Mouse (Mus musculus): ENCODE results near the gene Serac1.
"Not testable (repeated sequence)": the region's sequence is repeated elsewhere in the genome, so short reads cannot be mapped to it uniquely, and the experiment has no call there.

Gene Serac1

DNA sequence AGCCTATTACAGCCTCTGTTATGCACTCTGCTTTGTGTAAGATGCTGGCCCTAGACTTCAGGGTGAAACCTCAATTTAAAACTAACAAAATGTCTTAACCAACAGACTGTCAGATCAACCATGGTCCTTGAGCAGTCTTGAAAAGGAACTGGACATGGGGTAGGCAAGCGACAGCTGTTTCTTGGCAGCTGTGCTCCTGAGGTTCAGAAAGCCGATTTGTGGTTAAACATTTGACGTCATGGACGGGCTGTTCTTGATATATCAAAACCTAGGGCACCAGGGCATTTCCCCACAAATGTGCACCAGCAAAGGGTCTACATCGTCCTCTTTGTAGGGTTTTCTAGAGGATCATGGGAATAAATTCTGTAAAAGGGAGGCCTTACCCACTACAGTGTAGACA lies 16.0 kb downstream of the Serac1 start:
- no peak for DNase-seq

DNA sequence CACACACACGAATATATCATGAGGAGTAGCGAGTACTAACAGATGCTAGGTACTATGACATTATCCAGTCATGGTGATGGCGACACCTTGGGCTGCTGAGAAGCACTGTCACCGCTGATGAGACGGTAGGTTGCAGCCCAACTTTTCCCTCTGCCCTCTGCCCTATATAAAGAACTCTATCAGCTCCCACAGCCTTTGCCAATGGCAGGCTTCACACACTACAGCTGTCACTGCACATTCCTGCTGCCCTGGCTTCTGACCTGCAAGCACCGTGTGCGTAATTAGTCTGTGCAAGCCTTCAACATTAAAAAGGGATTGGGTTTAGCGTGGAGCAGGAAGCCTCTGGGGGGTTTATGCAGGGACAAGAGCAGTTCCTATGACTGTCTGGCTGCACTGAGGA lies 16.7 kb downstream of the Serac1 start:
- no peak for DNase-seq

DNA sequence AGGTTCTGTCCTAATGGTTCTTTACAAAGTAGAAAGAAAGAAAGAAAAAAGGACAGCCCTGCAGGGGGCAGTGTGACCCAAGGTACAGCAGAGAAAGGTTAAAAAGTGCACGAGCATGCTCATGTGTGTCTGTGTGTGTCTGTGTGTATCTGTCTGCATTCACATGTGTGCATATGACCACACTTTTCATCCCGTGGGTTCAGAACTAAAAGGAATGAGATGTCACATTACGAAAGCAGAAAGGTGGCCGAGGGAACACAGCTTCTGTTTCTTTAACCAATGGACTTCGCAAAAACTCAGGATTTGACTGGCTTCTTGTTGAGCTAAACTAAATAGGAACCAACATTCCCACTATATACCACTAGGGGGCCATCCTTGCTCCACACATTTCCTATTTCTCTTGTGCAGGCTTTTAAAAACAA lies 24.6 kb downstream of the Serac1 start:
- peak; percentile 61 to 79 for DNase-seq

DNA sequence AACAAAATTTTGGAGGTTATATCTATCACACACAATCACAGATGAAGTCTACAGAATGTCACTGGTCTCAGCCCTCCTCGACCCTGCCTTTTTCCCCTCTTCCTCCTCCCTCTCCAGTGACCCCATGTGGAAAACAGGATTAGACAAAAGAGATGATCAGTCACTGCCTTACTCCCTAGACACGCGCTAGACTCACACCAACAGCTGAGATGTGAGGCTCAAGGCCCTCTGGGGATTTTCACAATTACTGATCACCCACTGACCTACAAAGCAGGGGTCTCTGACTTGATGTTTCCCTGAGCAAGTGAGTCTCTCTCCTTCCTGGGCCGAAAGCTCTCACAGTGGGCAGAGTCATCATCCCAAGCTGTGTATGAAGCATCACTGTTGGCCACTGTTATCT lies 26.7 kb downstream of the Serac1 start:
- DNase-seq, result no peak

DNA sequence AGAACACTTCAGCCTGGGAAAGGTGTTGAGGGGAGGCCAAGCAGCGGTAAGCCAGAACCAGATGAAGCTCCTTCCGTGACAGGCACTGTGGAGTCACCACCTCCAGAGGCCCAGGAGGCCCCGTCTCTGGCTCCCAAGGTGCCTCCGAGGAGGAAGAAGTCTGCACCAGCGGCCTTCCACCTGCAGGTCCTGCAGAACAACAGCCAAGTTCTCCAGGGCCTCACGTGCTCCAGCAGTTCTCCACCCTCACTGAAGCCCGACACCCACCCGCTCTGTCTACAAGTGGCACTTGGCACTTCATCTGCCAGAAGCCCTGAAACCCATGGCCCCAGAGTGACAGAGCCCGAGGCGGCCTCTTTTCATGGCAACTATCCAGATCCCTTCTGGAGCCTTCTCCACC lies 42.0 kb downstream of the Serac1 start:
- DNase-seq, result no peak

DNA sequence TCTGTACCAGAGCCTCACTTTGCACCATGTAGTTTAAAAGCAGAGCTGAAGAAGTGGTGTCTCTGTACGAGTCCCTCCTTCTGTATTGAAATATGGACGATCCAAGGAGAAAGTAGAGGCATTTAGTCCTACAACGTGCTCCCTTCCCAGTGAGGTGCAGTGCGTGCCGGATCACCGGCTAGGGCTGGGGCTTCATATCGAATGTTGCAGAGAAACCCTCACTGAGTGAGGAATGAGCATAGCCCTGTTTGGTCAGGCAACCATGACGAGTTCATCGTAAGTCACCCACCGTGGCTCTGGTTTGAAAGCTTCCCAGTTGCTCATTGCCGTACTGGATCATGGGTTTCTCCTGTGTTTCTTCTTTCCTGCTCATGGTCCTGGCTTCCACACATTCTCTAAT lies 42.7 kb downstream of the Serac1 start:
- no peak for DNase-seq

DNA sequence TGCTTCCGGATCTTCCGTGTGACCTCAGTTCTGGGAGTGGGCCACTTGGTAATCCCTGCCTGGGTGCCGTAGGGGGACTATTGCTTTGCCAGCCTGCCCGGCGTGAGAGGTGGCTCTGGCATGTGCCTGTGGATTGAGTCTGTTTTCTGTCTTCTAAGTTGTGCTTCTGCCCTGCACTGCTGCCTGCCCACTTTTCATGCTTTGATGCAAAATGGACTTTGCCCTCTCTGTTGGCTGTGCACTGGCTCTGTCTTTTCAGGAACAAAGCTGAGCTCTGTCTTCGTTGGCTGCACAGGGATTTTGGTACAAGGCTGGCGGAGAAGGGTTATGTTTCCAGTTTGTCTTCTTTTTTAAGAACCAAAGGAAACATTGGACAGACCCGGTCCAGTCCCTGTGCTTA lies 43.1 kb downstream of the Serac1 start:
- no peak for DNase-seq

DNA sequence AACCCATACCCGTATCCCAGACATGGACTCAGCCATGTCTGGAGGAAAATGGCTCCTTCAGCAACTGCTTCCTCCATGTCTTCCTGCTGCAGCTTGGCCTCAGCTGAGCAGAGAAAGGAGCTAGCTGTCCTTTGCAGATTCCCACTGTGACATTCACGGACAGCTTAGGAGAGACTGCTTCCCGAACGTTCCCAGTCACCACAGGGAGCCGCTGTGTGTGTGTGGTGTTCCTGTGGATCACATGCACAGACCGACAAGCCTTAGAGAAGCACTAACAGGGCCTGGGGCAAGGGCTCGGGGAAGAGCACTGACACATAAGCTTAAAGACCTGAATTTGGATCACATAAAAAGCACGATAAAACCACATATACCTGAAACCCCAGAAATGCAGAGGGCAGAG lies 43.9 kb downstream of the Serac1 start:
- DNase-seq, result no peak

DNA sequence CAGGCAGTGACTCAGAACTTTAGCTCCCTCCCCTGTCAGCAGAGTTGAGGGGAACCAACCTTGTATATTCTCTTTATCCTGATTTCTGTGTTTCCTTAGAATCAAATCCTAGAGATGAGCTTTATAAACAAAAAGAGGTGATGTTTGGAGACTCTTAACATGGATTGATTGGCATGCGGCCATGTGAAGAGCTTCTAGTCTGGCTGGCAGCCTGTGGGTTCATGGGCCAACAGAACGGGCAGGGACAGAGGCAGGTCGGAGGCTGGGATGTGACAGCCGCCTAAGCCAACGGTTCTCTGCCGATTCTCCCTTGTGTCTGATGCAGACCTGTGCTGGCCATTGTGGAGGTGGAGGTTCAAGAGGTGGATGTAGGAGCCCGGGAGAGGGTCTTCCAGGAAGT lies 53.7 kb downstream of the Serac1 start:
- peak; percentile 53 to 56 for DNase-seq

DNA sequence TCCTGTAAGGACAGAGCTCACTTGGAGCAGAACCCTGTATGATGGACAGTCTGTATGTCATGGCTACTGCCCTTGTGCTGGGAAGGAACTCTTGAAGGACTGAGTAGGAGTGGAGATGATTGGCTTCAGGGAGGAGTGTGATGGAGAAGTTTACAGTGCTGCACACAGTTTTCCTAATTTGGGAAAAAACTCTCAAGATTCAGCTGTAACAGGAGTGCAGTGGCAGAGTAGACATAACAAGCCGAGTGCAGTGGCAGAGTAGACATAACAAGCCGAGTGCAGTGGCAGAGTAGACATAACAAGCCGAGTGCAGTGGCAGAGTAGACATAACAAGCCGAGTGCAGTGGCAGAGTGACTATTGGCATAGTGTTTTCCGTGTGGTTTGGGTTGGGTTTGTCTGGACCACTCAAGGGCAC lies 58.2 kb downstream of the Serac1 start:
- not testable (repeated sequence) for DNase-seq

DNA sequence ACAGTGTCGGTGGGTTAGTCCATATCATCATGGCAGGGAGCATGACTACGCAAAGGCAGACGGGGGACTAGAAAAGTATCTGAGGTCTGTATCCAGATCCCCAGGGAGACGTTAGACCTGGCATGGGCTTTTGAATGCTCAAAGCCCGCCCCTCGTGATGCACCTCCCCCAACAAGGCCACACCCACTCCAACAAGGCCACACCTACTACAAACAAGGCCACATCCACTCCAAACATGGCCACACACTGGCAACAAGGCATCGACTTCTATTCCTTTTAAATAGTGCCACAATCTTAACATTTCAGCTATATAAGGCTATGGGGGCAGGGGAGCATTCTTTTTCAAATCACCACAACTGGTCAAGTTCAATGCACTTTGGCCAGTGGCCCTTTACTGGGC lies 58.9 kb downstream of the Serac1 start:
- no peak for DNase-seq

DNA sequence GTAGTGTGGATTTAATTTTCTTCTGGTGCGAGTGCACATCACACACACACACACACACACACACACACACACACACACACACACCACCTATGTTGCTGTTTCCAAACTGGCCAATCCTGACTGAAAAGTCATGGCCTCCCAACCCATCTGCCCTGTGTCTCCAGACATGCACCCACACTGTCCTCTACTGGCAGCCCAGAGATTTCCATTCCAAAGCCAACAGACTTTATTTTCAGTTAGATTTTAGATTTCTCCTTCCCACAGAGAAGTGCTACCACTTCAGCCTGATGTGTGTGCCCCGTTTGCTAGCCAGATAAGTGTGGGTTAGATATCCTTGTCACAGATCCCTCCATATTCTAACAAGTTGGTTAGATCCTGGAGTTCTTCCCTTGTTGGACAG lies 59.8 kb downstream of the Serac1 start:
- DNase-seq, result peak; percentile 79 to 81

DNA sequence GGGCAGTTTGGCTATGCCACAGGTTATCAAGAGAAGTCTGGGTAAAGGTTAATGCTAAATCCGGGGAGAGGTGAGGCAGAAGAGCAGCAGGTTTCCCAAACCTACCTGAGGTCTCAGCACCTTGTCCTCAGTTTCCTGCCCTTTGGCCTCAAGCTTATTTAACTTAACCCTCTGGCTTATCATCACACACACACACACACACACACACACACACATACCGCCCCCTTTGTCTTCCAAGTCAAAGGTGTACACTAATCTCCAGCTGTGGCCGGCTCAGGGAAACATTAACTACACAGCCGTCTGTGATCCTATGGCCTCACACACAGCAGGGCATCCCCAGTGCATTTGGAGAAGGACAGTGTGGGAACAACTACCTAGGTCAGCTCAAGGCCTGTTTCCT lies 61.2 kb downstream of the Serac1 start:
- DNase-seq, result no peak

DNA sequence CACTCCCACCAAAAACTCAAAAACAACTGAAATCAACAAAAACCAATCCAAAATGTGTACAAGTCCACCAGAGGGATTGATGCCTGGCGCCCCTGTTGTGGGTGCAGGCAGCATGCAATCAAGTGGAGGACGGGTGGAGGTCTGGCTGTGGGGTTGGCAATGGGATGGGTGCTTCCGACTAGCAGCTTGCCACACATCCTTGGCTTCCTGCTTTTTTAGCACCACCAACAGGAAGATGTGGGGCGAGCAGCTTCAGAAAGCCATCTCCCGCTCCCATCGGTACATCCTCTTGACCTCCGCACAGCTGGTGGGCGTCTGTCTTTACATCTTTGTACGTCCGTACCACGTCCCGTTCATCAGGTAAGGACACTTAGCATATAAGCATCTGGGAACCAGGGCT lies 62.3 kb downstream of the Serac1 start:
- DNase-seq, result no peak

DNA sequence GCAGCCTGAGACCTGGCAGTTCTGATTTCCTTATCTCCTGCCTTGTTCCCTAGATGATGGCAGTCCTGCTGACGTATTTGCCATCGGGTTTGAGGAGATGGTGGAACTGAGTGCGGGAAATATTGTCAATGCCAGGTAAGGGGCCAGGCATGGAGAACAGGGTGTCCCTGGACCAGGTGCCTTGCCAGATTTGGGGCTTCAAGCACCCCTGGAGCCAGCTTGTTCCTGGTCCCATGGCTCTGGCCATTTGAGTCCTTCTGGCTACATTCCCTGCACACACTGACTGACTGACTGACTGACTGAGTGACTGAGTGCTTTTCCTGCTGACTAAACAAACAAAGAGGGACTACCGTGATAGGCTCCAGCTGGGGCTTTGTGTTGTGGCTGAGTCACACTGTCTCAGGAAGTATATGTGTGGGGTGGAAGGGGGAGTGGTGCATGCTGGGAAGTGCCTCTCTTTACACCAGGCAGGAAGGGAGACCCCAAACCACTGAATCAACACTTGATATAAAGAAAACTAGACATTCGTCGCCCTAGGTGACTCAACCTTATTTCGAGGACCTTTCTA lies 63.2 kb downstream of the Serac1 start:
- no peak for DNase-seq

DNA sequence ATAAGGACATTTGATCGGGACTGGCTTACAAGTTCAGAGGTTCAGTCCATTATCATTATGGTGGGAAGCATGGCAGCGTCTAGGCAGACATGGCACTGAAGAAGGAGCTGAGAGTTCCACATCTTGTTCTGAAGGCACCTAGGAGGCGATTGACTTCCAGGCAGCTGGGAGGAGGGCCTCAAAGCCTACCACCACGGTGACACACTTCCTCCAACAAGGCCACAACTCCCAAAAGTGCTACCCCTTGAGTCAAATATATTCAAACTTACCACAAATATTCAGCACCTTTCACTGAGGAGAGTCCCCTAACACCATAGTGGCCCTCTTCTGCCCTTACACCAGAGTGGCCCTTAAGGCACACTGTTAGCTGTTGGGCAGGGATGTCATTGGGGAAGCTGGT lies 64.6 kb downstream of the Serac1 start:
- DNase-seq, result no peak

DNA sequence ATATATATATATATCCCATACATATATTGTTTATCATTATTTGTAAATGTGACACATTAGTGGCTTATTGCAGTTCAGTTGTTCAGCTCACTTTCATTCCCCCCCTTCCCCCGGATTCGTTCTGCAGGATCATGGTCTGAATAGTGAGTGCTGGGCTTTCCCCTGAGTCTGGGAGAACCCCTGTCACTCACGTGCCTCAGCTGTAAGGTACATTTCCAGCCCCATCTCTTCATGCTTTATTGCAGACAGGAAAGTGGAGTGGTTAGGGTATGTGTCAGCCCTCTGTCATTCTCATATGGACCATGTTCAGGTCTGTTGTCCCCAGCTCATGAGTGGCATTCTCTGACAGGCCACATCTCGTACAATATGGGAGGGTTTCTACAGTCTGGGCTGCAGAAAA lies 66.5 kb downstream of the Serac1 start:
- DNase-seq, result no peak

DNA sequence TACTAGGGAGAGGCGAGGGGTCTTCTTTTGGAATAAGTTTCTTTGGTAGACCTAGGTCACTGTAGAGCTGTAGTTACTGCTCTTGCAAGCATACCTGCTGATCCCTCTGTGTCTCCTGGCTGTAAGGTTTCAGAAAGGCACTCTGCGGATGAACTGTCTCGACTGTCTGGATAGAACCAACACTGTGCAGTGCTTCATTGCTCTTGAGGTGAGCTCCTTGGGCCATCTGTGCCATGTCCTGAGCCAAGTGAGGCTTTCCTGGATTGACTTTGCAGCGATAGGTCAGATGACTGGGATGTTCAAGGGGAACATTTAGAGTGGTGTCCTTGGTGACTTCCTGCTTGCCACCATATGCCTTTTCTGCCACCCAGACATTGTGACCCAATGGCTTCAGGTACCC lies 69.9 kb downstream of the Serac1 start:
- DNase-seq, result peak in 1 of 2 experiments; percentile 36

DNA sequence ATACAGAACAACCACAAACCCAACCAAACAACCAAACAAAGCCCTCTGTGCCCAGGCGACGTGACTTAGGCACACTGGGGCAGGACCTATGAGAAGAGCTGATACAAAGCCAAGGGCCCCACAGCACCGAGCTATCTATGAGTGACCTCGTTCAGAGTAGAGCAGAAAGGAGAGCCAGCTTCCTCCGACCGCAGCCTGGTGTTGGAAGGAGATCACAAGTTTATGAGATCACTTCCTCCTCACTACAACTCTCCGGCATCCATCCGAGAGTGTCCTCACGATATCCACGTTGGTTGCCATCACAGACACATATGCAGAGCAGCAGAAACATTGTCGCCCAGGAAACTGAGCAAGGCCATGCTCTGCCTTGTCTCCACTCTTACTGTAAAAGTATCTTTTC lies 71.0 kb downstream of the Serac1 start:
- no peak for DNase-seq

DNA sequence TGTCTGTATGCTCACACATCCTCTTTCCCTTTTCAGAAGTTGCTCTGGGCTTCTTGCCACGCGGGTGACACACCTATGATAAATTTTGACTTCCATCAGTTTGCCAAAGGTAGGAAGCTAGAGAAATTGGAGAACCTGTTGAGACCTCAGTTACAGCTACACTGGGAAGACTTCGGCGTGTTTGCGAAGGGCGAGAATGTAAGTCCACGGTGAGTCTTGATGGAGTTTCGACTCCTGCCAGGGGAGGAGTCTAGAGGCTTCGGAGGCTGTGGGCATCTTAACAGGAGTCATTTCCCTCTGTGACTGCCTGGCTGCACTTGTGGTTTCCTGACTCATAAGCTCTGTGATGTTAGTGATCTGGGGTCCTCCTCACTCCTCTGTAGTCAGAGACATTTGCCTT lies 71.6 kb downstream of the Serac1 start:
- DNase-seq, result no peak

DNA sequence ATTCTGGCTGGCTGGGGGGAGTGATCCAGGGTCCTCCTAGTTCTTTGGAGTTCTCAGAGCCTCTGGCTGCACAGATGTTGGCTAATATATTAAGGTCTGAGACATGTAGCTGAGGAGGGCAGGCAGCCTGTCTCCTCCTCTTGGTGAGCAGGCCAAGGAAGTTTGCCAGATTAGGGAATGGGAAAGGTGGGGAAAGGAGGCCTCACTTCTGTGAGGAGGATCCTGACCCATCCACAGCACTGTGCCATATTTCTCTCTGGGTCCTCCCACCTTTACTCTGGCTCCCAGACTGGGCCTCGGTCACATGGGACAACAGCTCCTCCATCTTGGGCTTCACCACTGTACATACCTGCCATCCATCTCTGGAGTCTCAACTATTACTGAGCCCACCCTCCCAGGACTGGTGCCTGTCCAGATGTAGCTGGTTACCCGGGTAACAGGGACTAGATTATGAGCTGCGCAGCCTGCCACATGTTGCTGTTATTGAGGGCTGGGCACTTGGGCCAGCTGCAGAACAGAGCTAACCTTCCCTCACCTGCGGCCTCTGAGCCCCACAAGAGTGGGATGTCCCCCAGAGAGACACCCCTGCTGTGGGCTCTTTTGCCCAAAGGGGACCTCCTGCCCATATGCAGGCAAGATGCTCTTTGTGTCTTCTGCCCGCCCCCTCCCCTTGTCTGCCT lies 72.3 kb downstream of the Serac1 start:
- DNase-seq, result no peak

DNA sequence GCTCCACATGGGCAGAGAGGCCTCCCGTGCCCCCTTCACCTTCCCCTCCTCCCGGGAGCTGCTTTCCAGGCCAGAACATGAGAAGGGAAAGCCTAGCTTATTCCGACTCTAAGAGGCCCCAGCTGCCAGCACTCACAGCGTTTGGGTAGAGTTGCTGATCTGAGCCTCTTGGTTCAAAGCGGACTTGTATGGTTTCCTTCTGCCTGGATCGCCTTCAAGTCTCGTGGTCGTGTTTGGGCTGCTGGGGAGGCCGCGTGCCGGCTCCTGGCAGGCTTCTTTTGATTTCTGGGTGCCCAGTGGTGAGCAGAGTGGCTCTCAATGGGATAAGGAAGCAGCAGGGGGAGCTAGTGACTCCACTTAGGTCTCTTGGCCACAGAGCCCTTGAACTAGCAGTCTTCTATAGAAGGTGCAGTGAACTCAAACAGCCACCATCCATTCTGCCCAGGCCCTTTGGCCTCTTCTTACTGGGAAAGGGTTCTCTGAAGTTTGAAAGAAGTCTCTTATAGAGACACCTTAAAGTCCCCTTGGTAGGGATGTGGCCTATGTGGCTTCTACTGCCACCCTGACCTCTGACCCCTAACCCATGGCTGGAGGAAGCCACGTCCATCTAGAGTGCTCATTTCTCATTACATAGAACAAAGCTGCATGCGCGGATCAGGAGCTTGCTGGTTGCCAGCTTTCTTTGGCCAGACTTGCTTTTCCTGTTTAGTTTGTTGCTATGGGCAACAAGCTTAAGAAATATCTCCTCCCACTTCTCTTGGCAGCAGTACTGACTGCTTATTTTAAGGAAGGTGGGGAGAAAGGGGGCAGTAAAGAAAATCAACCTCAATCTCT lies 73.7 kb downstream of the Serac1 start:
- DNase-seq, result peak in 1 of 2 experiments; percentile 45

DNA sequence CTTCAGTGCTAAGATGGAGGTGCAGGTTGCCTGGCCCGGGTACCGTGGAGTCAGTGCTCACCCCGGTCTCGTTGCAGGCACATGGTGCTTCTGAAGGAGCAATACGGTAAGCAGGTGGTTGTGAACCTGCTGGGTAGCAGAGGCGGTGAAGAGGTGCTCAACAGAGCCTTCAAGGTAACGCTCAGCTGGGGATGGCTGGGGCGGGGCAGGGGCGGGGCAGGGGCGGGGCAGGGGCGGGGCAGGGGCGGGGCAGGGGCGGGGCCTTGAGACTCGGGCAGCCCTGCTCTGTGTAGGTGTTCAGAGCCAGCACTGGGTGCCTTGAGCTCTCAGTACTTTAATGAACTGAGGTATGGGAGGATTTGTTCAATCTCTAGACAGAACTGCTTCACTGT lies 74.3 kb downstream of the Serac1 start:
- DNase-seq, result no peak

DNA sequence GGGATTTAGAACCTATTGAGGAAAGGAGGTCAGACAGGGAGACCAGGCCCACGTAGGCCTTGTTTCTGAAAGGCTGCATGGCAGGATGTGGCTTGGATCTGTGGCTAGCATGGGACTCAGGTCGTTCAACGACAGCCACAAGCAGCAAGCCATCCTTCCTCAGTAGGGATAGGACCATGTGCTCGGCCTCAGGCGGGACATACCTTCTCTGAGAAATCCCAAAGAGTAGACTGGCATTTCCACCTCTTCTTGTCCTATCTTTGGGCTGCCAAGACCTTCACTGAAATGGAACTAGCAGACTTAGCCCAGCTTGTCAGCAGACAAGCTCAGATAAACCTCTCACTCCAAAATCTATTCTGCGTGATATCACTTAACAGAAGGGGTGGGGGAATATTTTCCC lies 75.9 kb downstream of the Serac1 start:
- no peak for DNase-seq

All from cerebellum, postnatal 10 days (tissue).